Mouse (Mus musculus): ENCODE results near the gene Hemgn. TPM values are rescaled to one million over a fixed set of nuclear protein-coding genes. Genes with fewer than 3 reads are reported as not detected.
A peak's percentile ranks its signal among the peaks of the same experiment; 100 is the strongest.

Hemgn gene
- polyA plus RNA-seq, 1 experiment from 2014 or later = 0.26 TPM

DNA sequence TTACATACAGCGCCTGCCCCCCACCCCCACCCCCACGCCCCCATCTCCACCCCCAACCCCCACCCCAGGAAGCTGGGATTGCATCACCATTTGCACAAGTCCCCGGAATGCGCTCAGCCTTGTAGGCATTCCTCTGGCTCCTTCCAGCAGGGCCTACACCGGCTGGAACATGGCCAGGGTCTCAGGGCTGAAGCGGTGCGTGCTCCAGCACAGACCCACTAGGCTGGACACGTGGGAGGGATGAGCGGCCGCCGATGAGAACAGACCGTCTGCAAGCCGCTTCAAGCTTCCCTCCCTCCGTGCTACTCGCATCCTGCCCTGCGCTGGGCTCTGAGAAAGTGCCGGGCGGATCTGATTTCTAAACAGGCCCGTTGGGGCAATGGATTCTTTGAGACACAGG is 42.3 kb downstream of the Hemgn start:
- Histone ChIP-seq H3K27me3 (peaks cover 25% of the 10 kb centered on the region), H3K9me3 (no peaks in the 10 kb centered on the region), H3K4me3 (replicated peaks) (no peak overlapping the region), H3K27ac (no peak overlapping the region), H3K4me2 (replicated peaks) (peak overlapping the region; percentile 40), H3K9ac (replicated peaks) (no peak overlapping the region), H3K36me3 (peaks cover 4% of the 10 kb centered on the region; the same call in 1 of the 2 replicates), H3K4me1 (replicated peaks) (peaks cover 17% of the 10 kb centered on the region)
- 4% methylated on average over 19 of the region's 19 CpGs for WGBS
- peak; percentile 79 for ATAC-seq

DNA sequence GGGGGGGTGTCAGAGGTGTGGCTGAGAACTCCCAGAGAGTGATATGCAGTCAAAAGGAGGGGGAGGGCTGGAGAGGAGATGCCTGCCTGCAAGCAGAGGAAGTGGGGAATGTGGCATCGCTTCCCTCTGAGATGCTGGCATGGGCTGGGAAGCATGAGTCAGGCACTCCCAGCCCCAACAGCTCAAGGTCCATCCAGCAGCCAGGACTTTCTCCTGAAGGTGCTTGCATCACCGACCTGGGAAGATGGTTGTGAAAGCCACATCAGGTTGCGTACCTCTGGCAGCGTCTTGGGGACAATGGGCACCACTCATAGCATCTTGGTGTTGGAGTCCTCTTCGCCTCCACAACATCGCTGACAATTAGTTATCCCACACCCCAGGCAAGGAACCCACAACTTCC is 42.9 kb downstream of the Hemgn start:
- Histone ChIP-seq H3K27ac (no peak overlapping the region), H3K4me2 (replicated peaks) (no peak overlapping the region), H3K4me3 (replicated peaks) (no peak overlapping the region), H3K4me1 (replicated peaks) (peaks cover 17% of the 10 kb centered on the region), H3K9ac (replicated peaks) (no peak overlapping the region), H3K27me3 (peaks cover 28% of the 10 kb centered on the region), H3K36me3 (no peaks in the 10 kb centered on the region), H3K9me3 (no peaks in the 10 kb centered on the region)
- 60% methylated on average over 6 of the region's 6 CpGs for WGBS
- no peak for ATAC-seq

DNA sequence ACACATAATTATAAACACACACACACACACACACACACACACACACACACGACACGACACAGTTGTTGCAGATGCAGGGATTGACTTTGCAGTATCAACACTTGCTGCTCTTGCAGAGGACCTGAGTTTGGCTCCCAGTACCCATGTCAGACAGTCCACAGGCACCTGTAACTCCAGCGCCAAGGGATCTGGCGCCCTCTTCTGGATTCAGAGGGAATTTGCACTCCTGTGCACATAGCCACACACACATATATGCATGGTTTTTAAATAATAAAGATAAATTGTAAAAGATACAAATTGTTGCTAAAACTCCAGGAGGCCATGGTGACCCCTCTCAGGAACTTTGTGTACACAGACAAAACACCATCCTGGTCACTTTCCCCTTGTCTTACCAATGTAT is 44.2 kb downstream of the Hemgn start:
- Histone ChIP-seq H3K27ac (no peak overlapping the region), H3K4me1 (replicated peaks) (peaks cover 10% of the 10 kb centered on the region), H3K27me3 (peaks cover 31% of the 10 kb centered on the region), H3K4me2 (replicated peaks) (no peak overlapping the region), H3K4me3 (replicated peaks) (no peak overlapping the region), H3K9ac (replicated peaks) (no peak overlapping the region), H3K36me3 (no peaks in the 10 kb centered on the region), H3K9me3 (0 out of 2 replicates have a peak, but pooled peaks cover 3% of the 10 kb centered on the region)
- no peak for ATAC-seq
- 67% methylated on average over 4 of the region's 4 CpGs for WGBS

DNA sequence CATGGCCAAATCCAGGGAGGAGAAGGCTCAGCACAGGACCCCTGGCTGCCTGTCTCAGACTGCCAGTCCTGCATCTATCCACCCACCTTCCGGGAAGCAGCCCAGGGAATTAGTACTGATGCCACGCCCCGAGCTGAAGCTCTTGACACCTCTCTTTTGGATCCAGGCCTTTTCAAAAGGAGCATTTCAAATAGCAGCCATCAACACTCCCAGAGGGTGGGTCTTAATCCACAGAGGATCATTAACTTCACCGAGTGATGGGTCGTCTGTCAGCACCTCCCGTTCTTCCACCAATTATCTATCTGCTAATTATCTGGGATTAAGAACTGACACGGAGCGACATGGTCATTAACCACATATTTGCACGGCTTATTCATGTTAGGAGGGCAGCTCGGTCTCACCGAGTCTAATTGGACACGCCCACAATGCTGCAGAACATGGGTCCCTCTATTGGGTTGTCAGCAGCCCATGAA is 45.8 kb downstream of the Hemgn start:
- H3K27ac ChIP-seq = no peak overlapping the region
- no peaks in the 10 kb centered on the region for H3K36me3 ChIP-seq
- 13% methylated on average over 12 of the region's 12 CpGs for WGBS
- H3K27me3 ChIP-seq = peaks cover 23% of the 10 kb centered on the region
- H3K9ac ChIP-seq (replicated peaks) = no peak overlapping the region
- 0 out of 2 replicates have a peak, but pooled peaks cover 3% of the 10 kb centered on the region for H3K9me3 ChIP-seq
- no peak overlapping the region for H3K4me2 ChIP-seq (replicated peaks)
- no peak overlapping the region for H3K4me3 ChIP-seq (replicated peaks)
- H3K4me1 ChIP-seq (replicated peaks) = peaks cover 10% of the 10 kb centered on the region
- ATAC-seq = peak; percentile 65

DNA sequence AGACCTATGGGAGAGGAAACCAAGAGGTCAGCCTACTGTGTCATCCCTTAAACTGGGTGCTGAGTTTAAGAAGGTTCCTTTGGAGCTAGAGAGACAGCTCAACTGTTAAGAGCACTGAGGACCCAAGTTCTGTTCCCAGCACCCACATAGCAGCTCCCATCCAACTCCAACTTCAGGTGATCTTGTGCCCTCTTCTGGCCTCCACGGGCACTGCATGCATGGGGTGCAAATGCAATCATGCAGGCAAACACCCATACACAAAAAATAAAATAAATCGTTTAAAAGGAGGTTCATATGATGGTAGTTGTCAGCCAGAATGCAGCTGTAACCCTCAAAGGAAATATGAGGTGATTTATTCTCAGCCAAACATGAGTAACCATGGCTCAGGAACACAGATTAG is 48.9 kb downstream of the Hemgn start:
- no peak overlapping the region for H3K4me2 ChIP-seq (replicated peaks)
- H3K4me3 ChIP-seq (replicated peaks) = no peak overlapping the region
- no peak for ATAC-seq
- H3K4me1 ChIP-seq (replicated peaks) = peaks cover 7% of the 10 kb centered on the region
- 83% methylated on average over 2 of the region's 2 CpGs for WGBS
- no peak overlapping the region for H3K27ac ChIP-seq
- no peak overlapping the region for H3K9ac ChIP-seq (replicated peaks)
- peaks cover 10% of the 10 kb centered on the region; the same call in 1 of the 2 replicates for H3K27me3 ChIP-seq
- H3K9me3 ChIP-seq = 0 out of 2 replicates have a peak, but pooled peaks cover 3% of the 10 kb centered on the region
- no peaks in the 10 kb centered on the region for H3K36me3 ChIP-seq

DNA sequence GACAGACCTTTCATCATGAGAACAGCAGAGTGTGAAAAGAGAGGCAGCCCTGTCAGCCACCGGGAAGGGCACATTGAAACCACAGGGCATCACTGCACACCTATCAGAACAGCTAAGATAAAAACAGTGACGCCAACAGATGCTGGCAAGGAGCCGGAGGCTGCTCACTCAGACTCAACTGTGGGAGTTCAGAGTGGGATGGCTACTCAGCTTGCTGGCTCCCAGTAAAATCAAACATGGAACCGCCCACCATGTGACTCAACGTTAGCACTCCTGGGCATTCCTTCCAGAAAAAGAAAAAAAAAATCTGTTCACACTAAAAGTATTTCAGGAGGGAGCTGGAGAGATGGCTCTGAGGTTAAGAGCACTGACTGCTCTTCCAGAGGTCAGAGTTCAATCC is 52.0 kb downstream of the Hemgn start:
- H3K9me3 ChIP-seq = 0 out of 2 replicates have a peak, but pooled peaks cover 3% of the 10 kb centered on the region
- H3K27ac ChIP-seq = no peak overlapping the region
- no peak overlapping the region for H3K4me3 ChIP-seq (replicated peaks)
- H3K36me3 ChIP-seq = no peaks in the 10 kb centered on the region
- peaks cover 14% of the 10 kb centered on the region for H3K27me3 ChIP-seq
- ATAC-seq = no peak
- WGBS = 80% methylated on average over 5 of the region's 5 CpGs
- H3K4me2 ChIP-seq (replicated peaks) = no peak overlapping the region
- H3K4me1 ChIP-seq (replicated peaks) = no peaks in the 10 kb centered on the region
- no peak overlapping the region for H3K9ac ChIP-seq (replicated peaks)

DNA sequence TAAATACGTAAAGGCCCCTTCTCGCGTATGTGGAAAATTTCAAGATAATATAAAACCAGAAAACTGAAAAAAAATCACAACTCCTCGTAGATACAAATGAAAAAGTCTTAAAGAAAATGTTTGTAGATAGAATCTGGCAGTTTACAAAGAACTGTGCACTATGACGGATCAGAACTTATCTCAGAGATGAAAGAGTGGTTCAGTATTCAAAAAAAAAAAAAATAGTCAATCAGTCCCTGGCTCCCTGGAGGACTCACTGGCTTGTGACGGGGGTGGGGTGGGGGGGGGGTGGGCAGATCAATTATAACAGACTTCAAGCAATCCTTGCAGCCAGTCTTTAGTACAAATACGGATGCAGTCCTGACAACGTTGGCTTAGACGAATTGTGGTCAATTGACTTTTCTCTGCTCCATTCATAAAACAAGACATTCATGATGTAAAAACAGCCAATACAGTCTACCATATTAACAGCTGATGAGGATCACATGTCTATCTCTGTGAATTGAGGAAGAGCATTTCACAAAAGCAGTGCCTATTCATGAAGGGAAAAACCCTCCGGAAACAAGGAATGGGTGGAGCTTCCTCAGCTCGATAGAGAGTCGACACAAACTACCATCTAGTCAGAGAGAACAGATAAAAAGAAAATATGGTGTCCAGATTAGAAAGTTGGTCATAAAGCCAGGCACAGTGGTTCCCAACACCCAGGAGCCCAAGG is 53.6 kb downstream of the Hemgn start:
- ATAC-seq = no peak
- WGBS = 78% methylated on average over 12 of the region's 12 CpGs

DNA sequence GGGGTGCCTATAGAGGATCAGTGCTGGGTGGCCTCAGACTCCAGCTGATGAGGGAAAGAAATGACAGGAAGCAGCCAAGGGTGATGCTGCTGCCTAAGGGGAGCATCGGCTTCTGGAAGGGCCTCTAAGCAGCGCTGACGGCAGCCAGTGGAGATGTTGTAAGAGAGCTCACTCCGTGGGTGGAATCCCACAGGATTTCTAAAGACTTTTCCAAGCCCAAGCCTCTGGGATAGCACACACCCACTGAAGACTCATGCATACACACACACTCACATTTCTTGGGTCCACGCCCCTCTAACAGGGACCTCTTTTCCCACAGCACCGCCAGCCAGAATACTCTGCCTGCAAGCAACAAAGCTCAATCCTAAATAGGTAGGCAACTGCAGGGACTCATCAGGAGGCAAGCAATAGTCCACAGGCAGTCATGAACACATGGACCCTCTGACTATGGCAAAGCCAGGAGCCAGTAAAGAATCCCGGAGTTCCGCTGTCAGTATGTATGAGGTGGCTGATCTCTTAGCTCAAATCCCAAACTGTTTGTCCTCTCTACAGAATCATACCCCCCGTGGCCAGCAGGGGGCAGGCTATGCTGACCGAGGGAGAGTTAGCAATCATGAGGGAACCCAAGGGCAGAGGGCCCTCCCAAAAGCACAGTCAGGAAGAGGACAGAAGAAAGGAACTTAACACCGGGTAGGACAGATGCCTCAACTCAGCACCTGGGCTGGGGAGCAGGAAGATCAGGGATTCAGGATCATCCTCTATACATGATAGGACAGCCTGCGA is 56.8 kb downstream of the Hemgn start:
- H3K9ac ChIP-seq (replicated peaks) = no peak overlapping the region
- no peak for ATAC-seq
- H3K27ac ChIP-seq = no peak overlapping the region
- H3K9me3 ChIP-seq = no peaks in the 10 kb centered on the region
- H3K4me2 ChIP-seq (replicated peaks) = no peak overlapping the region
- no peaks in the 10 kb centered on the region for H3K4me1 ChIP-seq (replicated peaks)
- no peak overlapping the region for H3K4me3 ChIP-seq (replicated peaks)
- WGBS = 51% methylated on average over 12 of the region's 12 CpGs
- no peaks in the 10 kb centered on the region for H3K36me3 ChIP-seq
- peaks cover 41% of the 10 kb centered on the region for H3K27me3 ChIP-seq

More for the DNA sequence above, 53.6 kb downstream of the Hemgn start:
- no peaks in the 10 kb centered on the region for H3K36me3 ChIP-seq
- H3K4me1 ChIP-seq (replicated peaks) = no peaks in the 10 kb centered on the region
- peaks cover 21% of the 10 kb centered on the region for H3K27me3 ChIP-seq
- H3K4me3 ChIP-seq (replicated peaks) = no peak overlapping the region
- no peak overlapping the region for H3K9ac ChIP-seq (replicated peaks)
- 0 out of 2 replicates have a peak, but pooled peaks cover 3% of the 10 kb centered on the region for H3K9me3 ChIP-seq
- no peak overlapping the region for H3K4me2 ChIP-seq (replicated peaks)
- no peak overlapping the region for H3K27ac ChIP-seq

DNA sequence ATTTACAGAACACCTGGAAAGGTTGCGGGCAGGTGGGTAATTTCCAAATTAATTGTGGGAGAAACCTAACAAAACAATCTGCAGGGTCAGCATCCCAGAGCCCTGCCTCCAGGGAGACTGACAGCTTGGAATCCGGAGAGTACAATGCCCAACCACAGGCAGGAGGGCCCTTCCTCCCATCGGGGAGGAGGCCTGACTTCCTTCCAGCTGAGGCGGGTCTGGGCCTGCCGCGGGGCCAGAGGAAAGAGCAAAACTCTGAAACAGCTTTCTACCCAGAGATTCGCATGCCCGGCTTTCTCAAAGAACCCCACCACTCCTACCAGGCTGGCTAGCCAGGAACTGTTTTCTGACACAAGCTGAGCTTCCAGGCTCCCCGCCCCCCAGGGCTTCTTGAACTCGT is 60.3 kb downstream of the Hemgn start:
- no peak overlapping the region for H3K27ac ChIP-seq
- ATAC-seq = no peak
- H3K4me2 ChIP-seq (replicated peaks) = no peak overlapping the region
- H3K4me1 ChIP-seq (replicated peaks) = no peaks in the 10 kb centered on the region
- WGBS = 6% methylated on average over 10 of the region's 10 CpGs
- H3K4me3 ChIP-seq (replicated peaks) = no peak overlapping the region
- no peak overlapping the region for H3K9ac ChIP-seq (replicated peaks)
- H3K27me3 ChIP-seq = peaks cover 76% of the 10 kb centered on the region
- H3K9me3 ChIP-seq = no peaks in the 10 kb centered on the region
- no peaks in the 10 kb centered on the region for H3K36me3 ChIP-seq

DNA sequence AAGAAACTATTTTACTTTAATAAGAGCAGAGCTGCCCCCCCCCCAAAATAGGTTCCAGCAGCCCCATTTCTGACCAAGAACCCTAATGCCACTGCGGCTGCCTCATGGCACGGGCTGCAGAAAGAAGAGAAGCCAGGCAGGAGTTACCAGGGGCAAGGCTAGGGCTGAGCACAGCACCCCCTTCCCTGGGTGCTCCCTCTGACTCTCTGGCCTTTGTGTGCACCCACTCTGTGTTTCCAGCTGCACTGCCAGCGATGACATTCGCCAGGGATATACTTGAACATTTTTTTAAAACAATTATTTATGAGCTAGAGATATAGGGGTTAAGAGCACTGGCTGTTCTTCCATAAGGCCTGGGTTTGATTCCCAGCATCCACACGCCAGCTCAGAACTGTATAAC is 63.8 kb downstream of the Hemgn start:
- Histone ChIP-seq H3K4me3 (replicated peaks) (no peak overlapping the region), H3K36me3 (no peaks in the 10 kb centered on the region), H3K27ac (no peak overlapping the region), H3K27me3 (peaks cover 90% of the 10 kb centered on the region), H3K4me1 (replicated peaks) (peaks cover 7% of the 10 kb centered on the region), H3K9me3 (no peaks in the 10 kb centered on the region), H3K4me2 (replicated peaks) (no peak overlapping the region), H3K9ac (replicated peaks) (no peak overlapping the region)
- 42% methylated on average over 5 of the region's 5 CpGs for WGBS
- no peak for ATAC-seq

DNA sequence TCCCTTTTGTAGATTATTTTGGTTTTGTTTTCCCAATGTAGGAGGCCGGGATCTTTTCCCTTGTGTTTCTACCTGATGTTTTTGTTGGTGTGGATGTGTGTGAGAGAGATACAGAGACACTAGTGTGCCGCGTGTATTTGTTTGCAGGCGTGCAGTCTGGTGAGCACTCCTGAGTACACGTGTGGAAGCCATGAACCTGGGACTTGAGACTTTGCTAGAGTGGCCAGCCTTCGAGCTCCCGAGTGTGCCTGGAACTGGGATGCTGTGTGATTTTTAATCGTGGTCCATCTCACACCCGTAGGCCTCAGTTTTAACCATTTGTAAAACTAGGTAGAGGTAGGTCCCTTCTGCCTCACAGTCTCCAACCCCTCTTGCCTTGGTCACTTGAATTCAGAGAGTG is 64.4 kb downstream of the Hemgn start:
- no peak for ATAC-seq
- Histone ChIP-seq H3K27ac (no peak overlapping the region), H3K4me3 (replicated peaks) (no peak overlapping the region), H3K27me3 (peaks cover 95% of the 10 kb centered on the region), H3K9me3 (no peaks in the 10 kb centered on the region), H3K9ac (replicated peaks) (no peak overlapping the region), H3K4me1 (replicated peaks) (peaks cover 13% of the 10 kb centered on the region), H3K4me2 (replicated peaks) (no peak overlapping the region), H3K36me3 (no peaks in the 10 kb centered on the region)
- WGBS = 16% methylated on average over 9 of the region's 9 CpGs

All from midbrain, embryonic 13.5 days (tissue).